Mouse (Mus musculus) heart, adult 10 weeks (tissue): ENCODE data around the gene Olfr726. TPM values are rescaled to one million over a fixed set of nuclear protein-coding genes. Genes with fewer than 3 reads are reported as not detected.

ENCODE experiments used
- polyA plus RNA-seq: library from polyadenylated mRNA; stranded (reverse); fragments of 350-450 nt; fragmentation: Illumina TruSeq; extraction: RNeasy Lipid Tissue Mini Kit (QIAGEN cat#74804); gene quantifications from one replicate; pipeline ENCODE4 v1.2.3, GENCODE M21; 2014; ENCODE audit warnings: low read depth, low replicate concordance

The Olfr726 gene
- polyA plus RNA-seq, result not detected

GRCm38 (mm10) chr14:50090853-50091252 is at the start of gene Olfr726:
Olfr726 (minus strand) TSS chr14:50090953.

GRCm38 (mm10) chr14:50122886-50123285 is 32.1 kb upstream of the Olfr726 start, which contains the start of gene Olfr727:
Olfr727 (plus strand) TSS chr14:50123186.

GRCm38 (mm10) chr14:50040275-50040674 is 50.5 kb downstream of the Olfr726 start, which contains the start of gene Olfr725:
Olfr725 (minus strand) TSS chr14:50040375.

Other genes with a start within 250 kb of the Olfr726 start
- not detected for gene Olfr722, start 189.0 kb downstream of the Olfr726 start, polyA plus RNA-seq
- gene Olfr723, start 159.2 kb downstream of the Olfr726 start, polyA plus RNA-seq, result not detected
- not detected for gene Olfr724, start 127.7 kb downstream of the Olfr726 start, polyA plus RNA-seq
- not detected for gene Olfr725, start 50.6 kb downstream of the Olfr726 start, polyA plus RNA-seq
- not detected for gene Olfr727, start 32.2 kb upstream of the Olfr726 start, polyA plus RNA-seq
- not detected for gene Olfr728, start 51.7 kb upstream of the Olfr726 start, polyA plus RNA-seq
- not detected for gene Olfr729, start 62.0 kb upstream of the Olfr726 start, polyA plus RNA-seq
- not detected for gene Olfr730, start 97.2 kb upstream of the Olfr726 start, polyA plus RNA-seq
- gene Olfr731, start 150.9 kb upstream of the Olfr726 start, polyA plus RNA-seq, result not detected
- not detected for gene Olfr732, start 193.3 kb upstream of the Olfr726 start, polyA plus RNA-seq
- not detected for gene Olfr733, start 210.6 kb upstream of the Olfr726 start, polyA plus RNA-seq
- not detected for gene Olfr734, start 235.8 kb upstream of the Olfr726 start, polyA plus RNA-seq